Mouse (Mus musculus) midbrain, embryonic 16.5 days (tissue): ENCODE data around the gene Car3. TPM values are rescaled to one million over a fixed set of nuclear protein-coding genes. Genes with fewer than 3 reads are reported as not detected.
A peak's percentile ranks its signal among the peaks of the same experiment; 100 is the strongest.
"Not testable (repeated sequence)": the region's sequence is repeated elsewhere in the genome, so short reads cannot be mapped to it uniquely, and the experiment has no call there.

Experiments
- ATAC-seq: fragments of 200-750 bp; cut with Nextera tagmentation; 2 replicates; pipeline ENCODE4 v1.8.0; 2017; ENCODE audit warnings: moderate TSS enrichment
- H3K27ac ChIP-seq: fragments of 300-500 bp; sonication (generic); 2 replicates; pipeline ENCODE4 v1.5.1; 2014; ENCODE audit warnings: mild to moderate bottlenecking, low read length, mixed read lengths
- H3K27me3 ChIP-seq: fragments of 300-500 bp; sonication (generic); 2 replicates; pipeline ENCODE4 v1.6.1; 2014; ENCODE audit warnings: low read depth, low read length, mixed read lengths; ENCODE audit not compliant: control insufficient read depth, insufficient read depth
- H3K36me3 ChIP-seq: fragments of 300-500 bp; sonication (generic); 2 replicates; pipeline ENCODE4 v1.6.1; 2014; ENCODE audit warnings: mild to moderate bottlenecking, low read length, moderate library complexity, mixed read lengths; ENCODE audit not compliant: control insufficient read depth, insufficient read depth
- H3K4me1 ChIP-seq: fragments of 300-500 bp; sonication (generic); 2 replicates; pipeline ENCODE4 v1.6.1; 2014; ENCODE audit warnings: mild to moderate bottlenecking, low read length, mixed read lengths; ENCODE audit not compliant: control insufficient read depth, insufficient read depth
- H3K4me2 ChIP-seq: fragments of 300-500 bp; sonication (generic); 2 replicates; pipeline ENCODE4 v1.6.1; 2014; ENCODE audit warnings: mild to moderate bottlenecking, low read length, mixed read lengths
- H3K4me3 ChIP-seq: fragments of 300-500 bp; sonication (generic); 2 replicates; pipeline ENCODE4 v1.5.1; 2014; ENCODE audit warnings: low read depth, mild to moderate bottlenecking, low read length, moderate library complexity, mixed read lengths
- H3K9ac ChIP-seq: fragments of 300-500 bp; sonication (generic); 2 replicates; pipeline ENCODE4 v1.6.1; 2014; ENCODE audit warnings: low read depth, low read length, mixed read lengths
- H3K9me3 ChIP-seq: fragments of 300-500 bp; sonication (generic); replicated peaks from 2 replicates; pipeline ENCODE4 v1.6.1; 2014; ENCODE audit warnings: mild to moderate bottlenecking, low read length, mixed read lengths; ENCODE audit not compliant: control insufficient read depth, poor library complexity, severe bottlenecking
- WGBS: fragments of 180-500 bp; shearing (Covaris S2); extraction: QIAGEN DNeasy Blood & Tissue Kit; methylation state at CpG from one replicate; pipeline ENCODE4 v1.1.7; 2014; 5-methylcytosine and 5-hydroxymethylcytosine counted together
- polyA plus RNA-seq: library from polyadenylated mRNA; unstranded; fragments of >200 nt; fragmentation: Nextera tagmentation; extraction: Ambion mirVana; gene quantifications from 2 replicates; pipeline ENCODE4 v1.2.1, GENCODE M21; 2015

Car3 gene
- polyA plus RNA-seq = 1.8 and 3.6 TPM in 2 replicates

GRCm38 (mm10) chr3:14863022-14863711, at the start of gene Car3:
Car3 (plus strand) TSS chr3:14863512.
- WGBS = 2% methylated on average over 15 of the region's 18 CpGs
- peaks cover 15% of the 10 kb centered on the region; the same call in 1 of the 2 replicates for H3K4me1 ChIP-seq
- H3K4me3 ChIP-seq = peak within 1 kb of the TSS; percentile 35
- H3K9me3 ChIP-seq = no peaks in the 10 kb centered on the region
- peak within 1 kb of the TSS; percentile 62 for H3K9ac ChIP-seq
- no peaks in the 10 kb centered on the region for H3K27me3 ChIP-seq
- ATAC-seq = peak; percentile 94
- H3K27ac ChIP-seq = no peak within 1 kb of the TSS
- no peaks in the 10 kb centered on the region for H3K36me3 ChIP-seq
- peak within 1 kb of the TSS; percentile 97 for H3K4me2 ChIP-seq

GRCm38 (mm10) chr3:14815396-14815795, 47.9 kb upstream of the Car3 start:
- not testable (repeated sequence) for H3K9ac ChIP-seq, H3K4me3 ChIP-seq, H3K36me3 ChIP-seq, H3K4me1 ChIP-seq, H3K27me3 ChIP-seq, H3K4me2 ChIP-seq, ATAC-seq, H3K9me3 ChIP-seq, H3K27ac ChIP-seq
- WGBS = 84% methylated on average over 1 of the region's 1 CpGs

- Histone ChIP-seq H3K27me3 (no peaks in the 10 kb centered on the region), H3K9me3 (no peaks in the 10 kb centered on the region), H3K4me1 (no peaks in the 10 kb centered on the region), H3K27ac (no peak overlapping the region), H3K36me3 (no peaks in the 10 kb centered on the region), H3K4me3 (no peak overlapping the region), H3K9ac (no peak overlapping the region), H3K4me2 (no peak overlapping the region)
- no peak for ATAC-seq
- WGBS = 84% methylated on average over 1 of the region's 1 CpGs
Measured at GRCm38 (mm10) chr3:14819844-14820504, 43.3 kb upstream of the Car3 start.

- ATAC-seq = no peak
- H3K9me3 ChIP-seq = no peaks in the 10 kb centered on the region
- H3K4me3 ChIP-seq = no peak overlapping the region
Measured at GRCm38 (mm10) chr3:14828896-14829295, 34.4 kb upstream of the Car3 start.

GRCm38 (mm10) chr3:14831219-14831835, 32.0 kb upstream of the Car3 start:
- H3K4me3 ChIP-seq = no peak overlapping the region
- no peak overlapping the region for H3K4me2 ChIP-seq
- no peaks in the 10 kb centered on the region for H3K4me1 ChIP-seq
- ATAC-seq = no peak
- H3K27ac ChIP-seq = no peak overlapping the region
- WGBS = 89% methylated on average over 5 of the region's 5 CpGs
- no peaks in the 10 kb centered on the region for H3K9me3 ChIP-seq
- no peak overlapping the region for H3K9ac ChIP-seq
- H3K36me3 ChIP-seq = no peaks in the 10 kb centered on the region
- H3K27me3 ChIP-seq = no peaks in the 10 kb centered on the region

More at GRCm38 (mm10) chr3:14828896-14829295, 34.4 kb upstream of the Car3 start:
- Histone ChIP-seq H3K4me1 (no peaks in the 10 kb centered on the region), H3K27ac (no peak overlapping the region), H3K4me2 (no peak overlapping the region), H3K36me3 (no peaks in the 10 kb centered on the region), H3K27me3 (no peaks in the 10 kb centered on the region), H3K9ac (no peak overlapping the region)

GRCm38 (mm10) chr3:14832766-14833165, 30.5 kb upstream of the Car3 start:
- Histone ChIP-seq H3K9me3 (no peaks in the 10 kb centered on the region), H3K36me3 (no peaks in the 10 kb centered on the region), H3K4me1 (no peaks in the 10 kb centered on the region), H3K4me3 (no peak overlapping the region), H3K27me3 (no peaks in the 10 kb centered on the region), H3K4me2 (no peak overlapping the region), H3K9ac (no peak overlapping the region), H3K27ac (no peak overlapping the region)
- ATAC-seq = no peak

GRCm38 (mm10) chr3:14838936-14839335, 24.4 kb upstream of the Car3 start:
- Histone ChIP-seq H3K27ac (no peak overlapping the region), H3K27me3 (no peaks in the 10 kb centered on the region), H3K4me1 (no peaks in the 10 kb centered on the region), H3K4me3 (no peak overlapping the region), H3K9me3 (no peaks in the 10 kb centered on the region), H3K9ac (no peak overlapping the region), H3K4me2 (no peak overlapping the region), H3K36me3 (no peaks in the 10 kb centered on the region)
- ATAC-seq = no peak
- 95% methylated on average over 1 of the region's 1 CpGs for WGBS

GRCm38 (mm10) chr3:14839466-14840118, 23.7 kb upstream of the Car3 start:
- Histone ChIP-seq H3K27me3 (no peaks in the 10 kb centered on the region), H3K27ac (no peak overlapping the region), H3K9me3 (no peaks in the 10 kb centered on the region), H3K9ac (no peak overlapping the region), H3K4me1 (no peaks in the 10 kb centered on the region), H3K4me2 (no peak overlapping the region), H3K4me3 (no peak overlapping the region), H3K36me3 (no peaks in the 10 kb centered on the region)
- WGBS = 87% methylated on average over 3 of the region's 3 CpGs
- ATAC-seq = no peak
